19 mouse cellular contexts compared by ENCODE assay signal in genomic region chr7:49870276-49870675, GRCm38 (mm10). TPM values are rescaled to one million over a fixed set of nuclear protein-coding genes. Genes with fewer than 3 reads are reported as not detected.
A peak's percentile ranks its signal among the peaks of the same experiment; 100 is the strongest.
DNase-seq lines count a peak whose midpoint lies in the region; ATAC-seq lines count a peak whose summit lies in the region.
"Had no signal": no experiment of that assay in that cellular context is flagged by ENCODE, and none has a peak within 500 bp of the region (broad histone marks: within the 10 kb centered on the region; RNA-seq: fewer than 3 reads in every experiment).

No protein-coding gene starts in this region.

- DNase-seq in left cerebral cortex, postnatal 14 days (ENCODE audit: low spot score in 2 of 2), result peak; percentile 12 to 34
- no peak for DNase-seq in left cerebral cortex, adult 11 months (ENCODE audit: low spot score)
- peak; percentile 60 for DNase-seq in brain, adult 2 months (ENCODE audit: low read depth, low spot score)
- DNase-seq in hindbrain, embryonic 14.5 days (ENCODE audit: low spot score), result peak; percentile 43
- DNase-seq in thymus, postnatal 25 days, result no peak
- no peak for DNase-seq in gastrocnemius, postnatal 10 days
- DNase-seq: cerebellum, postnatal 10 days; embryo, embryonic 11 days; gastrocnemius, postnatal 14 days; liver, embryonic 13.5 days; thymus, adult 2 months had no signal

- H3K4me3 ChIP-seq in hindbrain, embryonic 14.5 days (replicated peaks; ENCODE audit: low read length), result no peak overlapping the region
- no peak overlapping the region for H3K4me3 ChIP-seq in neural tube, embryonic 14.5 days (ENCODE audit: low read depth, low read length)
- H3K4me3 ChIP-seq: embryonic facial prominence, embryonic 15.5 days; limb, embryonic 10.5 days; liver, embryonic 13.5 days; lung, embryonic 15.5 days had no signal

- no peaks in the 10 kb centered on the region for H3K9me3 ChIP-seq in hindbrain, embryonic 14.5 days (ENCODE audit: control insufficient read depth, low read length)
- no peaks in the 10 kb centered on the region for H3K9me3 ChIP-seq in neural tube, embryonic 14.5 days (ENCODE audit: control insufficient read depth, low read length)
- H3K9me3 ChIP-seq: embryonic facial prominence, embryonic 15.5 days; limb, embryonic 10.5 days; liver, embryonic 13.5 days; lung, embryonic 15.5 days had no signal

- no peaks in the 10 kb centered on the region for H3K27me3 ChIP-seq in hindbrain, embryonic 14.5 days (ENCODE audit: control insufficient read depth, insufficient read depth, low read length)
- H3K27me3 ChIP-seq in neural tube, embryonic 14.5 days (ENCODE audit: control insufficient read depth, insufficient read depth, low read length), result no peaks in the 10 kb centered on the region
- H3K27me3 ChIP-seq: embryonic facial prominence, embryonic 15.5 days; liver, embryonic 13.5 days; lung, embryonic 15.5 days had no signal

- peaks cover 12% of the 10 kb centered on the region; the same call in 1 of the 2 replicates for H3K4me1 ChIP-seq in hindbrain, embryonic 14.5 days (replicated peaks; ENCODE audit: control insufficient read depth, insufficient read depth, low read length)
- H3K4me1 ChIP-seq in neural tube, embryonic 14.5 days (ENCODE audit: control insufficient read depth, insufficient read depth, low read length), result no peaks in the 10 kb centered on the region
- H3K4me1 ChIP-seq: embryonic facial prominence, embryonic 15.5 days; limb, embryonic 10.5 days; liver, embryonic 13.5 days; lung, embryonic 15.5 days had no signal

- intact Hi-C loops in left cerebral cortex, postnatal 14 days (cut with DNase I), result no loop called here

- H3K27ac ChIP-seq in hindbrain, embryonic 14.5 days, result peak overlapping the region; percentile 73
- peak overlapping the region; percentile 46; the same call in 1 of the 2 replicates for H3K27ac ChIP-seq in neural tube, embryonic 14.5 days (ENCODE audit: low read depth, low read length)
- H3K27ac ChIP-seq: embryonic facial prominence, embryonic 15.5 days; limb, embryonic 10.5 days; liver, embryonic 13.5 days; lung, embryonic 15.5 days had no signal

- no peak overlapping the region for H3K4me2 ChIP-seq in hindbrain, embryonic 14.5 days (replicated peaks)
- H3K4me2 ChIP-seq in neural tube, embryonic 14.5 days (ENCODE audit: low read depth, low read length), result no peak overlapping the region
- H3K4me2 ChIP-seq: embryonic facial prominence, embryonic 15.5 days; liver, embryonic 13.5 days; lung, embryonic 15.5 days had no signal

- H3K9ac ChIP-seq in hindbrain, embryonic 14.5 days, result no peak overlapping the region
- no peak overlapping the region for H3K9ac ChIP-seq in neural tube, embryonic 14.5 days (replicated peaks; ENCODE audit: low read depth, low read length)
- H3K9ac ChIP-seq: embryonic facial prominence, embryonic 15.5 days; liver, embryonic 13.5 days; lung, embryonic 15.5 days had no signal

- ATAC-seq in hindbrain, embryonic 14.5 days (ENCODE audit: low FRiP score), result no peak
- peak; percentile 77 for ATAC-seq in neural tube, embryonic 14.5 days (ENCODE audit: low read depth)

- WGBS in hindbrain, embryonic 14.5 days, result 59% methylated on average over 3 of the region's 3 CpGs
- 65% methylated on average over 3 of the region's 3 CpGs for WGBS in neural tube, embryonic 14.5 days

- H3K36me3 ChIP-seq in hindbrain, embryonic 14.5 days (replicated peaks; ENCODE audit: control insufficient read depth, insufficient read depth), result no peaks in the 10 kb centered on the region
- no peaks in the 10 kb centered on the region for H3K36me3 ChIP-seq in neural tube, embryonic 14.5 days (ENCODE audit: control insufficient read depth, insufficient read depth, low read length)
- H3K36me3 ChIP-seq: embryonic facial prominence, embryonic 15.5 days; limb, embryonic 10.5 days; liver, embryonic 13.5 days; lung, embryonic 15.5 days had no signal

RNA-seq across cellular contexts. Expression of gene Slc6a5, which starts 39.7 kb away (rescaled TPM):
- total RNA-seq in left cerebral cortex, postnatal 14 days (2021), result under 1 TPM; 0.04 to 0.18 TPM
- 11.8 and 14.2 TPM in 2 replicates for polyA plus RNA-seq in hindbrain, embryonic 14.5 days (2014; fragmentation: Nextera tagmentation; extraction: Ambion mirVana)
- 14.3 and 16.6 TPM in 2 replicates for polyA plus RNA-seq in neural tube, embryonic 14.5 days (2014; fragmentation: Nextera tagmentation; extraction: Ambion mirVana)
- total RNA-seq in gastrocnemius, postnatal 10 days (2021), result not detected
- total RNA-seq: gastrocnemius, postnatal 14 days; heart, postnatal 10 days; monocyte, adult 5-6 weeks had no signal
- polyA plus RNA-seq: embryonic facial prominence, embryonic 15.5 days; intestine, embryonic 14.5 days; limb, embryonic 10.5 days; liver, embryonic 13.5 days; stomach, embryonic 14.5 days had no signal

Comparison
In these comparisons a context has a peak if more than half of its experiments do, and no peak if none do; other contexts are left out.
1. DNase-seq: peak in left cerebral cortex, postnatal 14 days (2 of 2), brain, adult 2 months (single experiment) and hindbrain, embryonic 14.5 days (single experiment); none in left cerebral cortex, adult 11 months (single experiment), thymus, postnatal 25 days (single experiment) and gastrocnemius, postnatal 10 days (single experiment).